Mouse (Mus musculus): ENCODE data around the gene Babam2.

DNA sequence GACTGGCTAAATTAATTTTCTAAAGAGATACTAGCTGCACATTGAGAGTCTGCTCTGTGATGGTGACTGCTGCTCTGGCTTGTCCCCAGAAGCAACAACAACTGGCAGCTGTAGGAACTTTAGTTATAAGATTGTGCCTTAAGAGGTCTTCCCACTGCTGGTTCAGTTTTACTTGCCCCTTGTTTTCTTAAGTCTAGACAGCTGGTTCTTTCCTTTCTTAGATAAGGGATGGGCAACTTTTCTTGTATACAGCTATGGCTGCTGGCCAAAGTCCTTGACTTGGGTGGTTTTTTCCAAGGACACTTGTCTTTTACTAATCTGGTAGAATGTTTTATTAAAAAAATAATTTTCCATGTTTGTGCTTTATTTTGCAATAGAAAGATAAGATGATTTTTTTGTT is 151.5 kb downstream of the Babam2 start:
- TF ChIP-seq CTCF (conservative IDR thresholded peaks at IDR 0.05; ENCODE audit: insufficient read depth, insufficient read length, low read depth, low read length), result no peak
- TF ChIP-seq POLR2A (IDR thresholded peaks at IDR 0.05; ENCODE audit: low read depth, low read length), result no peak

Measured in kidney, adult 2 months (tissue).